Mouse (Mus musculus): ENCODE results near the gene Ap1g1. TPM values are rescaled to one million over a fixed set of nuclear protein-coding genes. Genes with fewer than 3 reads are reported as not detected.

Ap1g1 gene
- 68.4 and 68.9 TPM in 2 replicates for polyA plus RNA-seq (2012; rRNA removed)

DNA sequence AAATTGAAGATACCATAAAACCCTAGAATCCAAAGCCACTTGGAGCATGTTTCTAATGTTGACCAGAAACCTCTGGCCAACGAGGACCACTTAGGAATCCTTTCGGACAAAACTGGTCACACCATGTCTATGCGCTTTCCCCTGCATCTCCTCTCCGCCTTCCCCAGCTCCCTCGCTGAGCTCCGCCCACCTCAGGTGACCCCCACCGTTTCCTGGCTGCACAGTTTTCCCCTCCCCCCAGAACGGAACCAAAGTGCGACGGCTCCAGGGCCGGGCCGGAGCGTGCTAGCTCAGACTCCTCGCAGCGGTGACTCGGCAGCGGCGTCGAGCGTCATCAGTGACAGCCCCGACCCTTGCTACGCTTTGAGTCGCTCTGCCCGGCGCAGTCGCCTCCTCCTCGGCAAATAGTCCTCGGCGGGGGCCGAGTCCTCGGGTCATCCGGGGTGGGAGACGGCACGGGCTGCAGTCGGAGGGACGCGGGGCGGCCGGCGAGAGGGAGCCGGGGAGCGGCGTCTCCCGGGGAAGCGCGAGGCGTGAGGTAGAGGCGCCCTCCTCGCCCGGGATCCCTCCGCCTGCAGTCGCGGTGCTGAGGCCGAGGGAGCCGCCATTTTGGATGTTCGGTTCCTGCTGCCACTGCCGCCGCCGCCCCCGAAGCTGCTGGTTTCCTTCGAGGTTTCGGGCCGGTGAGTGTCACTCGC, at the start of gene Ap1g1:
Gene Ap1g1 (plus strand): TSS at position 275 of the 698 bp plus-strand sequence.
- peak; percentile 94 for TF ChIP-seq POLR2A (IDR thresholded peaks at IDR 0.05; ENCODE audit: extremely low read depth, insufficient read depth, low read length)
- TF ChIP-seq CTCF (IDR thresholded peaks at IDR 0.05; ENCODE audit: extremely low read depth, insufficient read depth, low read length) = no peak

DNA sequence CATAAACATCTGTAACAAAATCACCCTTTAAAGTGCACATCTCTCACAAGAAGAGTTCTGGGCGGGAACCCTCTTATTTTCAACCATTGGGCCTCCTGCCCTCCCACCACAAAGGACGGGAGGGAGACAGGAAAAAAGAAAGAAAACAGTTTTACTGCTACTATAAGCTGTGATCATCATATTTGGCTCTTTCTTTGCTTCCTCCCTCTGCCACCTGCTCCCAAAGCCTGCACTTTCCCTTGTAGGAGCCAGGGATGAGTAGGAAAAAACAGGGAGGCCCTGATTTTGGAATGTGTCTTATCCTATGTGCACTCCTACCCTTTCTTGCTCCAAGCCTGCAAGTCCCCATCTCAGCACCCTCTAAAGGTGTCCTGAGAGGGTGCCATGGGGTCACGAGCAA, 47.3 kb upstream of the Ap1g1 start:
- Histone ChIP-seq H3K27ac (ENCODE audit: insufficient read depth, low read length) (no peak overlapping the region), H3K4me3 (ENCODE audit: insufficient read depth, low read length) (no peak overlapping the region), H3K4me1 (ENCODE audit: control insufficient read depth, insufficient read depth, low read length) (peaks cover 3% of the 10 kb centered on the region)
- TF ChIP-seq POLR2A (IDR thresholded peaks at IDR 0.05; ENCODE audit: extremely low read depth, insufficient read depth, low read length) = no peak
- TF ChIP-seq CTCF (IDR thresholded peaks at IDR 0.05; ENCODE audit: extremely low read depth, insufficient read depth, low read length) = no peak

More for the DNA sequence above, at the start of gene Ap1g1:
- Histone ChIP-seq H3K4me1 (ENCODE audit: control insufficient read depth, insufficient read depth, low read length) (peaks cover 4% of the 10 kb centered on the region), H3K27ac (ENCODE audit: insufficient read depth, low read length) (peak within 1 kb of the TSS; percentile 94), H3K4me3 (ENCODE audit: insufficient read depth, low read length) (peak within 1 kb of the TSS; percentile 96)

DNA sequence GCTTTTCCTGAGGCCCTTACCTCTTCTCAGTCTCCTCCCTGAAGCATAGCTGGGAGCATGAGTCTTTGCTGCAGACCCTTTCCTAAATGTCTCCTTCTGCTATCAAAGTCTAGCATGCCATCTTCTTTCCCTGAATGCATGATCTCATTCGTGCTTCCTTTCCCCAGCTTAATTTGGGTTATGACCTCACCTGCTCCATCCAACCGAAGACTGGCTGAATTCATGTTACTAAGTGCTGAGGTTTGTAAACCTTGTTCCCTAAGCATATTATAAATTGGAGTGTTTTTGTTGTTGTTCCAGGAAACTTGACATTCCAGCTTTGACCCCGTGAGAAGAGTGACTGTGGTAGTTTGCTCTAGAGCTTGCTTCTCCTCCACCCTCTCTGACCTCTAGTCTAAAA, 44.3 kb upstream of the Ap1g1 start:
- no peak overlapping the region for H3K4me3 ChIP-seq (ENCODE audit: insufficient read depth, low read length)
- peaks cover 7% of the 10 kb centered on the region for H3K4me1 ChIP-seq (ENCODE audit: control insufficient read depth, insufficient read depth, low read length)
- H3K27ac ChIP-seq (ENCODE audit: insufficient read depth, low read length) = no peak overlapping the region
- TF ChIP-seq POLR2A (IDR thresholded peaks at IDR 0.05; ENCODE audit: extremely low read depth, insufficient read depth, low read length) (no peak), CTCF (IDR thresholded peaks at IDR 0.05; ENCODE audit: extremely low read depth, insufficient read depth, low read length) (no peak)

DNA sequence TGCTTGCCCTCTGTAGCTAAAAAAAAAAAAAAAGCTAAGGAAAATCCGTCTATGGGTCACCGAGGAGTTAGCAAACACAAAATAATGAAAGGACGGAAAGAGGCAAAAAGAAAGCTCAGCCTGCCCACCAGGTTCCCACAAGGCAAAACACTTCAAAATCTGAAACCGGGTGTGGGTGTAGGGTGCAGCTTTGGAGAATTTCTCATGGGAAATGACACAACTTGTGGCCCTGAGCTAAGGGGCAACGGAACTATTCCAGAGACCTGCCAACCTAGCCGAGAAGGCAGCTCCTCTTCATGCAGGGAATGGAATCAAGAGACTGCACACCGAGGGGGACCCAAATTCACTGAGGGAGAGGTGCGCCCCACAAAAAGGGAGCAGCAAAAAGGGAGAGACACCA, 41.5 kb upstream of the Ap1g1 start:
- no peak overlapping the region for H3K27ac ChIP-seq (ENCODE audit: insufficient read depth, low read length)
- peaks cover 4% of the 10 kb centered on the region for H3K4me1 ChIP-seq (ENCODE audit: control insufficient read depth, insufficient read depth, low read length)
- TF ChIP-seq POLR2A (IDR thresholded peaks at IDR 0.05; ENCODE audit: extremely low read depth, insufficient read depth, low read length) = no peak
- TF ChIP-seq CTCF (IDR thresholded peaks at IDR 0.05; ENCODE audit: extremely low read depth, insufficient read depth, low read length) = no peak
- peak overlapping the region; percentile 83 for H3K4me3 ChIP-seq (ENCODE audit: insufficient read depth, low read length)

DNA sequence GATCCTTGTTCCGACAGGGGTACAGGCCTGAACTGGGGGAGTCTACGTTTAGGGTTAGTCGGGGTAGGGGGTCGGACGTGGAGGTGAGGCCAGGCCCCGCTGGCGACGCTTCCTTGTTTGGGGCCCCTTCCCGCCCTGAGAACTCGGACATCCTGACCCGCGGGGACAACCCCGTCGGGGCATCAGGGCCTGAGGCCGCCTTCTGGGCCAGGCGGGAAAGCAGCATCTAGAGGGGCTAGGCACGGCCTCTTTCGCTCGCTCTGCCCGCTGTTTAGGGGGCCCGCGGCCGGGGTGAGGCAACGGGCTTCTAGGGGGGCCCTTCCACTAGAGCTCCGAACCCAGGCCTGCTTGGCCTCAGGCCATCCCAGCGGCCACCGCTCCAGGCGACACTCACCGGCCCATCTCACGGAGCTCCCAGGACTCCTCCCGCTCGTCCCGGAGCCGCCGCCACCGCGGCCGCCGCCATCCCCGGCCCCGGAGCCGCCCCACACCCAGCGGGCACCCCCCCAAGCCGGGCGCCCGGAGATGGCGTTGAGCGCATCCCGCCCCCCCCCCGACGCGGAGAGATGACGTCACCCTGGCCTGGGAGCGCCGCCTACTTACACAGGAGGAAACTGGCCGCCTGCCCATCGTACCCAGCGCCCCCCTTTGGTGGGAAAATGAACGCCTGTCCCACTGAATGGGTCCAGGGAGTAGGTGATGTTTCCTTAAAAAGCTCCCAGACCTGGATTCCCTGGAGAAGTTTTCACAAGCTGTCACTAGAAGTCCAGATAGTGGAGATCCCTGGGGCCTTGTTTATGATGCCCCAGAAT, 40.9 kb upstream of the Ap1g1 start, which contains the start of gene Atxn1l:
Gene Atxn1l (minus strand): TSS at position 503 of the 812 bp plus-strand sequence.
- H3K27ac ChIP-seq (ENCODE audit: insufficient read depth, low read length) = no peak within 1 kb of the TSS
- peaks cover 4% of the 10 kb centered on the region for H3K4me1 ChIP-seq (ENCODE audit: control insufficient read depth, insufficient read depth, low read length)
- H3K4me3 ChIP-seq (ENCODE audit: insufficient read depth, low read length) = peak within 1 kb of the TSS; percentile 83
- TF ChIP-seq CTCF (IDR thresholded peaks at IDR 0.05; ENCODE audit: extremely low read depth, insufficient read depth, low read length) (peak; percentile 39), POLR2A (IDR thresholded peaks at IDR 0.05; ENCODE audit: extremely low read depth, insufficient read depth, low read length) (no peak)

DNA sequence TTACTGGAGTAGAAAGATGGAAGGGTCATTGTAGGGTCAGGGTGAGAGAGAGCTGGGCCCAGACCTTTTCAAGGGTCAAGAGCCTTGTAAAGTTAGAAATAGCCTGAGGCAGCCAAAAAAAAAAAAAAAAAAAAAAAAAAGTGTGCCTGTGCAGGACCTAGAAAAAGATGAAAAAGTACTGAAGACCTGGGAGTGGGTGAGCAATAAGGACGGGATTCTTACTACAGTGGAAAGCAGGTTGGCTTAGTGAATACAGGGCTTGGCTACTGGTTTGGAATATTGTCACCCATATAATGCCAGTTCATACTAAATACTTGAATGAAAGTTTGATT, 40.3 kb upstream of the Ap1g1 start:
- TF ChIP-seq POLR2A (IDR thresholded peaks at IDR 0.05; ENCODE audit: extremely low read depth, insufficient read depth, low read length) = no peak
- no peak for TF ChIP-seq CTCF (IDR thresholded peaks at IDR 0.05; ENCODE audit: extremely low read depth, insufficient read depth, low read length)
- no peak overlapping the region for H3K27ac ChIP-seq (ENCODE audit: insufficient read depth, low read length)
- H3K4me3 ChIP-seq (ENCODE audit: insufficient read depth, low read length) = peak overlapping the region; percentile 83; the same call in 1 of the 2 replicates
- peaks cover 4% of the 10 kb centered on the region for H3K4me1 ChIP-seq (ENCODE audit: control insufficient read depth, insufficient read depth, low read length)

DNA sequence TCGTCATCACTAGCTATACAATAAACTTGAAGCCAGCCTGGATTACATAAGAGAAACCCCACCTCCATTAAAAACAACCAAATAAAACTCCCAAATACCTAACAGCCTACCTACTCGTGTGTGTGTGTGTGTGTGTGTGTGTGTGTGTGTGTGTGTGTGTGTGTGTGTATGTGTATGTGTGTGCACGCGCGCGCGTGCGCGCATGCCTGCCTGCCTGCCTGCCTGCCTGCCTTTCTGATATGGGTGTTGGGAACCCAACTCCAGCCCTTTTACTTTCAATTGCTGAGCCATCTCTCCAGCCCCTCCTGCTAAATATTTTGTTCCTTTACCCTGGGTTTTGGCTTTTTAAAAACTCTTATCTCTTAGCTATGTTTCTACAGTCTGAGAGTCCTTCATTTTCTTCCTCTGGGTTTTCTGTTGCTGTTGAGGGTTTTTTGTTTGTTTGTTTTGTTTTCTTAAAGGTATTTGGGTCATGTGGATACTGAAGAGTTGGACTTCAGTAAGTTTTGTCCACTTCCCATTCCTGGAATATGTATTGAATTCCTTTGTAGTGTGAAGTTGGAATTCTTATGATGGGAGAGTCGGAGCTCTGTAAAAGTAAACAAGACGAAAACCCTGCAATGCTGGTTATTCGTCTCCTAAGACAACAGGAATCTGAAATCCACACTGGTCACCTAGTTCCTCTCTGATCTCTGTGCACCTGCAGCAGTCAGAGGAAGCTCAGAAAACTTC, 30.7 kb upstream of the Ap1g1 start:
- no peak overlapping the region for H3K27ac ChIP-seq (ENCODE audit: insufficient read depth, low read length)
- no peak for TF ChIP-seq POLR2A (IDR thresholded peaks at IDR 0.05; ENCODE audit: extremely low read depth, insufficient read depth, low read length)
- TF ChIP-seq CTCF (IDR thresholded peaks at IDR 0.05; ENCODE audit: extremely low read depth, insufficient read depth, low read length) = no peak
- no peaks in the 10 kb centered on the region for H3K4me1 ChIP-seq (ENCODE audit: control insufficient read depth, insufficient read depth, low read length)

DNA sequence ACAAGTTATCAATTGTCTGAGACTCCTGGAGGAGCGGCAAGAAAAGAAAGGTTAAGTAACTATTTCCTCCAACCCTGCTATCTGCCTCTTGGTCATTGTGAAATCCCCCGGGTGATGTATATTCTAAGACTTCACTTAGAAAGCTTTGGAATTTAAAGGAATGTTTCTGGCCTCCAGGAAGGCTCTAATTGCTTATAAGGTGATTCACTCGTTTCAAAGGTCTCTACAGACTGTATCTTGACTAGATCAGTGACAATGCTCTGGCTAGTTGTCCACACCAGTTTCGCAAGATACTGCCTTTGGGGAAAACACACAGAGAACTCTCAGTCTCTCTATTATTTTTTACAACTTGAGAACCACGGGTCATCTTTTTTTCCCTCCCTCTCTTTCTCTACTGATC, 28.1 kb upstream of the Ap1g1 start:
- TF ChIP-seq POLR2A (IDR thresholded peaks at IDR 0.05; ENCODE audit: extremely low read depth, insufficient read depth, low read length) (no peak), CTCF (IDR thresholded peaks at IDR 0.05; ENCODE audit: extremely low read depth, insufficient read depth, low read length) (no peak)
- no peak overlapping the region for H3K27ac ChIP-seq (ENCODE audit: insufficient read depth, low read length)
- H3K4me3 ChIP-seq (ENCODE audit: insufficient read depth, low read length) = no peak overlapping the region
- no peaks in the 10 kb centered on the region for H3K4me1 ChIP-seq (ENCODE audit: control insufficient read depth, insufficient read depth, low read length)

More for the DNA sequence above, 30.7 kb upstream of the Ap1g1 start:
- H3K4me3 ChIP-seq (ENCODE audit: insufficient read depth, low read length) = no peak overlapping the region

DNA sequence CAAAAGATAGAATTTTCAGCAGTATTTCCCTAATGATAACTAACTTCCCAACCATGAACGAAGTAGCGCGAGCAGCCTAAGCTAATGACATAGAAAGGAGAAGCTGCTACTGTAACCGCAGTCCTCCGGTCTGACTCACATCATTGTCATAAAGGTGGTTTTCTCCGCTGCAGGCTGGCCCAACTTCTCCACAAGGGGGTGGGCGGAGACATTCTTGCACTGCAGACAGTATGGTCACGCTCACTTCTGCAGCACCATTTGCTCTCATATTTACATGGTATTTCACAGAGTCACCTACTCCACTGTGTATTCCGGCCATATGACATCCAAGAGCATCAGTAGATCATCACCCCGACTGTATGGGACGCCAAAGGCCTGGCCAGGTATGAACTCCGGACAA, 27.7 kb upstream of the Ap1g1 start:
- TF ChIP-seq POLR2A (IDR thresholded peaks at IDR 0.05; ENCODE audit: extremely low read depth, insufficient read depth, low read length) (no peak), CTCF (IDR thresholded peaks at IDR 0.05; ENCODE audit: extremely low read depth, insufficient read depth, low read length) (no peak)
- H3K4me3 ChIP-seq (ENCODE audit: insufficient read depth, low read length) = no peak overlapping the region
- H3K27ac ChIP-seq (ENCODE audit: insufficient read depth, low read length) = no peak overlapping the region
- H3K4me1 ChIP-seq (ENCODE audit: control insufficient read depth, insufficient read depth, low read length) = no peaks in the 10 kb centered on the region
